Mouse (Mus musculus): ENCODE data around the gene Lhx2. TPM values are rescaled to one million over a fixed set of nuclear protein-coding genes. Genes with fewer than 3 reads are reported as not detected.

Lhx2 gene
- polyA plus RNA-seq, 1 experiment from 2014 or later: 19.6 TPM

- WGBS: under 1% methylated on average over 17 of the region's 17 CpGs
- DNase-seq (ENCODE audit: low spot score): peak; percentile 69
- Histone ChIP-seq H3K36me3 (replicated peaks) (no peaks in the 10 kb centered on the region), H3K9me3 (no peaks in the 10 kb centered on the region), H3K4me1 (peaks cover 26% of the 10 kb centered on the region), H3K27me3 (replicated peaks; ENCODE audit: low read depth, poor library complexity, severe bottlenecking) (peaks cover 93% of the 10 kb centered on the region), H3K27ac (replicated peaks) (no peak overlapping the region; the same call in 1 of the 2 replicates), H3K4me3 (peak overlapping the region; percentile 41)
Measured at GRCm38 (mm10) chr2:38336606-38337005, 2.5 kb upstream of the Lhx2 start.

GRCm38 (mm10) chr2:38337091-38337640 lies 1.9 kb upstream of the Lhx2 start:
- H3K9me3 ChIP-seq: no peaks in the 10 kb centered on the region
- H3K27me3 ChIP-seq (replicated peaks; ENCODE audit: low read depth, poor library complexity, severe bottlenecking): peaks cover 97% of the 10 kb centered on the region
- 2% methylated on average over 6 of the region's 6 CpGs for WGBS
- H3K4me1 ChIP-seq: peaks cover 26% of the 10 kb centered on the region
- H3K4me3 ChIP-seq: no peak overlapping the region
- H3K36me3 ChIP-seq (replicated peaks): no peaks in the 10 kb centered on the region
- DNase-seq (ENCODE audit: low spot score): peak; percentile 35
- H3K27ac ChIP-seq (replicated peaks): no peak overlapping the region

- H3K4me3 ChIP-seq: no peak overlapping the region
- DNase-seq (ENCODE audit: low spot score): peak; percentile 12
- peaks cover 100% of the 10 kb centered on the region for H3K27me3 ChIP-seq (replicated peaks; ENCODE audit: low read depth, poor library complexity, severe bottlenecking)
- peaks cover 26% of the 10 kb centered on the region for H3K4me1 ChIP-seq
- no peaks in the 10 kb centered on the region for H3K36me3 ChIP-seq (replicated peaks)
- H3K9me3 ChIP-seq: no peaks in the 10 kb centered on the region
- no peak overlapping the region for H3K27ac ChIP-seq (replicated peaks)
- 7% methylated on average over 5 of the region's 5 CpGs for WGBS
Measured at GRCm38 (mm10) chr2:38337681-38338080, 1.4 kb upstream of the Lhx2 start.

- H3K4me3 ChIP-seq: peak overlapping the region; percentile 60
- H3K4me1 ChIP-seq: peaks cover 22% of the 10 kb centered on the region
- whole genome bisulfite sequencing: 2% methylated on average over 5 of the region's 5 CpGs
- H3K27me3 ChIP-seq (replicated peaks; ENCODE audit: low read depth, poor library complexity, severe bottlenecking): peaks cover 100% of the 10 kb centered on the region
- H3K36me3 ChIP-seq (replicated peaks): no peaks in the 10 kb centered on the region
- peak; percentile 33 for DNase-seq (ENCODE audit: low spot score)
- H3K9me3 ChIP-seq: no peaks in the 10 kb centered on the region
- no peak overlapping the region for H3K27ac ChIP-seq (replicated peaks)
Measured at GRCm38 (mm10) chr2:38338348-38338932, 641 bp upstream of the Lhx2 start.

- Histone ChIP-seq H3K36me3 (replicated peaks) (no peaks in the 10 kb centered on the region), H3K4me3 (peak overlapping the region; percentile 60), H3K27ac (replicated peaks) (peak overlapping the region; percentile 82), H3K4me1 (peaks cover 22% of the 10 kb centered on the region), H3K9me3 (no peaks in the 10 kb centered on the region), H3K27me3 (replicated peaks; ENCODE audit: low read depth, poor library complexity, severe bottlenecking) (peaks cover 100% of the 10 kb centered on the region)
- WGBS: 1% methylated on average over 9 of the region's 9 CpGs
- DNase-seq (ENCODE audit: low spot score): no peak
Measured at GRCm38 (mm10) chr2:38339910-38340625, 987 bp downstream of the Lhx2 start.

GRCm38 (mm10) chr2:38340626-38341200 lies 1.6 kb downstream of the Lhx2 start:
- Histone ChIP-seq H3K9me3 (no peaks in the 10 kb centered on the region), H3K4me3 (peak overlapping the region; percentile 60), H3K27me3 (replicated peaks; ENCODE audit: low read depth, poor library complexity, severe bottlenecking) (peaks cover 100% of the 10 kb centered on the region), H3K4me1 (peaks cover 22% of the 10 kb centered on the region), H3K27ac (replicated peaks) (no peak overlapping the region; the same call in 1 of the 2 replicates), H3K36me3 (replicated peaks) (no peaks in the 10 kb centered on the region)
- DNase-seq (ENCODE audit: low spot score): peak; percentile 46
- WGBS: under 1% methylated on average over 10 of the region's 10 CpGs

- H3K9me3 ChIP-seq: no peaks in the 10 kb centered on the region
- no peak overlapping the region for H3K27ac ChIP-seq (replicated peaks)
- WGBS: 20% methylated on average over 1 of the region's 1 CpGs
- DNase-seq (ENCODE audit: low spot score): no peak
- peaks cover 39% of the 10 kb centered on the region for H3K4me1 ChIP-seq
- no peaks in the 10 kb centered on the region for H3K36me3 ChIP-seq (replicated peaks)
- no peak overlapping the region for H3K4me3 ChIP-seq
- H3K27me3 ChIP-seq (replicated peaks; ENCODE audit: low read depth, poor library complexity, severe bottlenecking): peaks cover 100% of the 10 kb centered on the region
Measured at GRCm38 (mm10) chr2:38343573-38343972, 4.5 kb downstream of the Lhx2 start.

- peaks cover 35% of the 10 kb centered on the region for H3K4me1 ChIP-seq
- no peaks in the 10 kb centered on the region for H3K36me3 ChIP-seq (replicated peaks)
- no peak overlapping the region for H3K27ac ChIP-seq (replicated peaks)
- no peaks in the 10 kb centered on the region for H3K9me3 ChIP-seq
- peaks cover 100% of the 10 kb centered on the region for H3K27me3 ChIP-seq (replicated peaks; ENCODE audit: low read depth, poor library complexity, severe bottlenecking)
- no peak overlapping the region for H3K4me3 ChIP-seq
- no peak for DNase-seq (ENCODE audit: low spot score)
Measured at GRCm38 (mm10) chr2:38344727-38345126, 5.6 kb downstream of the Lhx2 start.

GRCm38 (mm10) chr2:38346417-38346816 lies 7.3 kb downstream of the Lhx2 start:
- no peak overlapping the region for H3K27ac ChIP-seq (replicated peaks)
- no peaks in the 10 kb centered on the region for H3K36me3 ChIP-seq (replicated peaks)
- 2% methylated on average over 6 of the region's 6 CpGs for WGBS
- no peak overlapping the region; the same call in 1 of the 2 replicates for H3K4me3 ChIP-seq
- H3K9me3 ChIP-seq: no peaks in the 10 kb centered on the region
- H3K27me3 ChIP-seq (replicated peaks; ENCODE audit: low read depth, poor library complexity, severe bottlenecking): peaks cover 100% of the 10 kb centered on the region
- H3K4me1 ChIP-seq: peaks cover 47% of the 10 kb centered on the region
- DNase-seq (ENCODE audit: low spot score): peak; percentile 37

- WGBS: 1% methylated on average over 15 of the region's 15 CpGs
- Histone ChIP-seq H3K4me3 (peak overlapping the region; percentile 59), H3K4me1 (peaks cover 54% of the 10 kb centered on the region), H3K27me3 (replicated peaks; ENCODE audit: low read depth, poor library complexity, severe bottlenecking) (peaks cover 100% of the 10 kb centered on the region), H3K27ac (replicated peaks) (no peak overlapping the region; the same call in 1 of the 2 replicates), H3K36me3 (replicated peaks) (no peaks in the 10 kb centered on the region), H3K9me3 (no peaks in the 10 kb centered on the region)
- DNase-seq (ENCODE audit: low spot score): peak; percentile 57
Measured at GRCm38 (mm10) chr2:38346881-38347764, 8.0 kb downstream of the Lhx2 start.

- H3K4me3 ChIP-seq: peak overlapping the region; percentile 59
- under 1% methylated on average over 54 of the region's 54 CpGs for WGBS
- no peaks in the 10 kb centered on the region for H3K9me3 ChIP-seq
- peak; percentile 75 for DNase-seq (ENCODE audit: low spot score)
- no peaks in the 10 kb centered on the region for H3K36me3 ChIP-seq (replicated peaks)
- H3K4me1 ChIP-seq: peaks cover 59% of the 10 kb centered on the region
- peak overlapping the region; percentile 86 for H3K27ac ChIP-seq (replicated peaks)
- peaks cover 100% of the 10 kb centered on the region for H3K27me3 ChIP-seq (replicated peaks; ENCODE audit: low read depth, poor library complexity, severe bottlenecking)
Measured at GRCm38 (mm10) chr2:38347811-38348551, 8.9 kb downstream of the Lhx2 start.
